Mouse (Mus musculus): Measurements from ENCODE around the gene Atg10. TPM values are rescaled to one million over a fixed set of nuclear protein-coding genes. Genes with fewer than 3 reads are reported as not detected.
A peak's percentile ranks its signal among the peaks of the same experiment; 100 is the strongest.

Gene Atg10
- total and polyA plus RNA-seq, 3 experiments: 2.0 to 4.3 TPM; not detected in 1

DNA sequence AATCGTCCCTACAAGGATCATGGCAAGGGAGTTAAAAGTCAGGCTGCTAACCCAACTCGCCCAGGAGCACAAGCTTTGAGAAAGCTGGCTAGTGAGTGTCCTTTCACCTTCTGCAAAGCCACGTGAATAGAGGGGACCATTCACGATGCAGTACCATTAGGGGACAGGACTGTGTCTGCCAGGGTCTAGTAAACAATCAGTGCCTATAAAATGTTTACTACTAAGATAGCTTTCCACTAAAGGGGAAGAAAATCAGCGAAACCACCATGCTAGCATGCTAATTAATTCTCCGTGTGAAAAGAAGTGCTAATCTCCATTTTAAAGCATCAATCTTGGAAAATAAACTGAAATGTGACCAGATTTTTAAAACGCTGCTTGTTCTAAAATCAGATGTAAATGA lies 250.4 kb downstream of the Atg10 start:
- Histone ChIP-seq H3K27me3 (ENCODE audit: control insufficient read depth in 1 of 2, insufficient read depth in 2 of 2, low read length in 2 of 2) (no peaks in the 10 kb centered on the region), H3K27ac (ENCODE audit: control insufficient read depth, low read depth, low read length) (no peak overlapping the region), H3K4me3 (ENCODE audit: control insufficient read depth in 1 of 2, insufficient read depth in 1 of 2, low read depth in 2 of 2, low read length in 2 of 2) (no peak overlapping the region), H3K9me3 (replicated peaks; ENCODE audit: insufficient read depth, low read length) (no peaks in the 10 kb centered on the region), H3K9ac (ENCODE audit: control insufficient read depth, low read depth, low read length, poor library complexity, severe bottlenecking) (no peak overlapping the region), H3K36me3 (ENCODE audit: control insufficient read depth in 1 of 2, insufficient read depth in 2 of 2, low read length in 2 of 2) (no peaks in the 10 kb centered on the region), H3K4me1 (ENCODE audit: control insufficient read depth in 1 of 2, insufficient read depth in 2 of 2, low read length in 2 of 2) (no peaks in the 10 kb centered on the region), H3K79me2 (ENCODE audit: control insufficient read depth, insufficient read depth, low read length, poor library complexity) (no peaks in the 10 kb centered on the region)
- TF ChIP-seq MYC (IDR thresholded peaks at IDR 0.05; ENCODE audit: low read depth, low read length) (no peak), HCFC1 (IDR thresholded peaks at IDR 0.05; ENCODE audit: low read depth, low read length) (no peak), ETS1 (IDR thresholded peaks at IDR 0.05; ENCODE audit: low read depth, low read length) (no peak), EP300 (IDR thresholded peaks at IDR 0.05; ENCODE audit: low read depth in 1 of 2, low read length in 2 of 2) (no peak), MAX (IDR thresholded peaks at IDR 0.05; ENCODE audit: low read length) (no peak), CHD1 (IDR thresholded peaks at IDR 0.05; ENCODE audit: low read depth, low read length) (no peak), POLR2A (IDR thresholded peaks at IDR 0.05; ENCODE audit: control insufficient read depth in 1 of 2, insufficient read depth in 1 of 2, low read depth in 1 of 2, low read length in 2 of 2, poor library complexity in 1 of 2) (no peak), USF1 (IDR thresholded peaks at IDR 0.05; ENCODE audit: low read depth, low read length) (no peak), GABPA (IDR thresholded peaks at IDR 0.05; ENCODE audit: low read depth, low read length) (no peak), TAL1 (IDR thresholded peaks at IDR 0.05; ENCODE audit: low read length) (no peak), TBP (IDR thresholded peaks at IDR 0.05; ENCODE audit: low read depth, low read length) (no peak), JUND (IDR thresholded peaks at IDR 0.05; ENCODE audit: low read depth, low read length) (no peak), E2F4 (IDR thresholded peaks at IDR 0.05; ENCODE audit: borderline replicate concordance, low read depth, low read length) (no peak), MAZ (IDR thresholded peaks at IDR 0.05; ENCODE audit: low read depth, low read length) (no peak), MYB (IDR thresholded peaks at IDR 0.05; ENCODE audit: low read depth, low read length) (no peak), SIN3A (IDR thresholded peaks at IDR 0.05; ENCODE audit: low read length) (no peak), RCOR1 (IDR thresholded peaks at IDR 0.05; ENCODE audit: low read depth, low read length) (no peak), RAD21 (IDR thresholded peaks at IDR 0.05; ENCODE audit: low read depth, low read length) (no peak)
- no peak for DNase-seq (ENCODE audit: low read depth, low spot score)

DNA sequence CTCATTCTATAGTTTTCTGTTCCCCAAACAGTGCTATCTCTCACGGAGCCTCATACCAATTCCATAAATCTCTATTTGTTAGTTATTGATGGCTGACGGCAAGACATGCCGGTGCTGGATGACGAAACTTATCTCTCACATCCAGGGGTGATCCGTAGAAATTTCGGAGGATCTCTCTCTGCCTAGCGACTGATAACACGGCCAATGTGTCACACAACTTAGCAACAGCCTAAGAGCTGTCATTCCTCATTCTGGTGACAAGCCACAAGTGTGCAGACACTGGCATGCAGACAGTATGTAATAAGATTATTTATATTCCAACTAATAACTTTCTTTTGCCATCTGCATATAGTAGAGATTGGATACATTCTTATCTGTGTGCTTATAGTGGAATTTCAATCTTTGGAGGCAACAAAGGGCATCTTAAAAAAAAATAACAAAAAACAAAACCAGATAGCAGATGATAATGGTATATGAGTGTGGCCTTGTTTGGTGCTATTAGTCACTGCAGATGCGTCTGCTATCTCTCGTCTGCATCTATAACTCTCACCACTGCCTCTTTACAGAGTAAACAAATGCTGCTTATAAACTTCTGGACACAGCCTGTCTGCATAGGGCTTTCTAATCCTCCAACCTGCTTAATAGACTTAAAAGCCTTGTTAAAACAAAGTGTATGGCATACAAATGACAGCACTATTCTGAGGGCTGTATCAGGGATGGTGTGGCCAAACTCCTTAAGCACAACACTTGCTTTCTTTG lies 253.3 kb downstream of the Atg10 start:
- no peak for DNase-seq (ENCODE audit: low read depth, low spot score)
- H3K4me3 ChIP-seq (ENCODE audit: control insufficient read depth in 1 of 2, insufficient read depth in 1 of 2, low read depth in 2 of 2, low read length in 2 of 2): no peak overlapping the region

More for the DNA sequence above, 253.3 kb downstream of the Atg10 start:
- no peaks in the 10 kb centered on the region for H3K36me3 ChIP-seq (ENCODE audit: control insufficient read depth in 1 of 2, insufficient read depth in 2 of 2, low read length in 2 of 2)
- H3K9ac ChIP-seq (ENCODE audit: control insufficient read depth, low read depth, low read length, poor library complexity, severe bottlenecking): no peak overlapping the region
- no peaks in the 10 kb centered on the region for H3K79me2 ChIP-seq (ENCODE audit: control insufficient read depth, insufficient read depth, low read length, poor library complexity)
- no peaks in the 10 kb centered on the region for H3K4me1 ChIP-seq (ENCODE audit: control insufficient read depth in 1 of 2, insufficient read depth in 2 of 2, low read length in 2 of 2)
- H3K27me3 ChIP-seq (ENCODE audit: control insufficient read depth in 1 of 2, insufficient read depth in 2 of 2, low read length in 2 of 2): no peaks in the 10 kb centered on the region
- H3K9me3 ChIP-seq (replicated peaks; ENCODE audit: insufficient read depth, low read length): no peaks in the 10 kb centered on the region
- H3K27ac ChIP-seq (ENCODE audit: control insufficient read depth, low read depth, low read length): no peak overlapping the region
- TF ChIP-seq GATA1 (IDR thresholded peaks at IDR 0.05; ENCODE audit: low read depth, low read length) (0 out of 2 replicates have a peak, but pooled peaks have one; percentile 17), NRF1 (IDR thresholded peaks at IDR 0.05; ENCODE audit: insufficient read depth, low read depth, low read length, poor library complexity, severe bottlenecking) (no peak)

All from MEL (cell line).